Mouse (Mus musculus) frontal cortex, postnatal 25 days (tissue): ENCODE results near the gene Slc25a4.
A peak's percentile ranks its signal among the peaks of the same experiment; 100 is the strongest.
"Not testable (repeated sequence)": the region's sequence is repeated elsewhere in the genome, so short reads cannot be mapped to it uniquely, and the experiment has no call there.

Experiments used
- DNase-seq, 2 experiments: peaks; one replicate each; pipeline ENCODE4 v3.0.0; 2022; ENCODE audit warnings: low spot score in 2 of 2

Slc25a4 gene

DNA sequence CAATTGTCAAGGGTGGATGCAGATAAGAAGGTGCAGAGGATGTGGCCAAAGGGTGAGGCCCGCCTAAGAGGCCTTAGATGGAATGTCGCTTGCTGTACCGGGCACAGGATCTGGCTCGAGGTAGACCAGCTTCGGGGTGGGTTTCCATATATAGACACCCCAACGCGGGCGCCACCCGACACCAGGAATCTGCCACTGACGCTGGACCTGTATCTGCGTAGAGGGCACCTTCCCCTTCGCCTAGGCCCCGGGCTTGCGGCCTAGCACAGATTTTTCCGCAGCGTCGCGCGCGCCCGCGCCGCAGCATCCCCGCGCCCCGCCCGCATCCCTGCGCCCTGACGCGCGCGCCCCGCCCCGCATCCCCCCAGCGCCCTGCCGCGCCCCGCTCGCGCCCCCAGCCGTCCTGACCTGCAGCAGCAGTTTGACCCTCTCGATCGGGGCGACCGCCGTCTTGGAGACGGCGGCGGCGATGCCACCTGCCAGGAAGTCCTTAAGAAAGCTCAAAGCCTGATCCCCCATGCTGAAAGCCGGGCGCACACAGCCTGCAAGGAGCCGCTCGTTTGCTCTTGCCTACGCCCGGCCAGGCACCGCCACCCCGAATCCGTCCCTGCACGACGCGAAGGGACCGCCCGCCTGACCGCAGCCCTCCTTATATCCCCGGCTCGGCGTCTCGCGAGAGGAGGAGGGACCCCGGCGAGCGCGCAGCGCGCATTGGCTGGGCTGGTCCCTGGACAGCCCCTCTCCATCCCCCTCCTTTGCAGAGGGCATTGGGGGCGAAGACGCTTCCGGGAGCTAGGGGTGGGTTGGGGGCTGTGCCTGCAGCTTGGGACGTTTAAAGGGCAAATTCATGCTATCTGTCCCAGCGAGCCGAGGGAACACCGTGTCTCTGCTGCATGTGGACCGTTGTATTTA is at the start of gene Slc25a4:
TSS of gene Slc25a4 (minus strand) at position 881 of the 912 bp plus-strand sequence.
- peak; percentile 91 to 96 for DNase-seq

DNA sequence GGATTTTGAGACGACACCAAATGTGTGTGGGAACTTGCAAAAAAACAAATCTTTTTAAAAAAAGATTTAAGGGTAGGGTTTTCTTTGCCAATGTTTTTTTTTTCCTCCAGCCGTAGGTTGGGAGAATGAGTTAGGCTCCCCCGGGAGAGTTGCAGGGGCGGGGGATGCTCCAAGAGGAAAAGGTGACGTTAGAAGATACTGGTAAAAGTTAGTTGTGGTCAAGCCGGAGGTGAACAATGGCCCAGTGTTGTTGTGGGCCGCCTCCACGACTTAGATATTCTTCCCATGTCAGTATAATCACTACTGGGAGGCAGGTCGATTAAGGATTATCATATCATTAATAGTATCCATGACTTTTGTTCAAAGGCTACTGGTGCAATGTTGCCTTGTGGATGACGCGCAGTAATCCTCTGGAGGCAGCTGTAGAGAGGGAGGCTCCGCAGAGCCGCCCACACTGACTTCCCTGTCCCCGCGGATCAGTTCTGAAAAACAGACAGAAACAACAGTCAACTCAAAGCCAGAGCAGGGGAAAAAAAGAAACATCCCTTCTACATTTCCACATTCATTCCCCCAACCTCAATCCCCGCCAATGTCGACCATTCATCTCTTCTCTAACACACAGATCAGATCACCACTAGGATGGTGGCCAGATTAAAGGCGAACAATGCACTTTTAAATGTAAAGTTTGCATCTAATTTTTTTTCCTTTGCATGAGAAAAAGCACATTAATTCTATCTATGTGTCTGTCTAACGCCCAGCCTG is 47.0 kb upstream of the Slc25a4 start:
- no peak for DNase-seq

DNA sequence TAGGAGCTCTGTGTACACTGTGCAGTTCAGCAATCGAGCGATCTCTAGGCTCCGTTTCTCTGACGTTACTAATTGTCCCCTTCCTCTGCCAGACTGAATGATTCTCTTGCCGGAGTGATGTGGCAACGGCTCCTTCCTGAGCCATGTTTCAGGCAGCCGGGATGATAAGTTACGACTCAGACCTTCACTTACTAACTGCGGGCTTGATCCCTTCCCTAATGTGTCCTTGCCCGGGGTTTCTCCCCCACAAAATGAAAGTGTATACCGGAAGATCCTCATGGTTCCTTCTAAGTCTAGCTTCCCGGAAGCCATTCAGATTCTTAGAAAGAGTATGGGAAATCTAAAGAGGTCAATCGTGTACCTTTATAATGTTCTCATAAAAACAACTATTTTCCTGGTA is 41.4 kb upstream of the Slc25a4 start:
- no peak for DNase-seq

DNA sequence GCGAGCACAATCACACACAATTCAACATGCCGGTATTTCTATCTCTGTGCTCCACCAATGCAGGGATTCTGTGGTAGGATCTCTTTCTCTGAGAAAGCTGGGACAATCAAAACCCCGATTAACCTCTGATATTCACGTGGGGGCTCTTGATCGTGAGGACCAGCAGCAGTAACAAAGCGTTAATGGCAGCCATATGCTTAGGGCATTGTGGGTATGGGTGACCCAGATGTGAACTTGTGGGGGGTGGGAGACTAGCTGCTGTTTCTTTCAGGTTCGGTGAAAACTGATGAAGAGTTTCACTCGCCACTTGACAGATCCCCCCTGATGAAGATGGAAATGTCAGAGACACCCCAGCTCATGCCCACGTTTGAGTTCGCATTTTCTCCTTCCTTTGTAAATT is 40.5 kb upstream of the Slc25a4 start:
- no peak for DNase-seq

DNA sequence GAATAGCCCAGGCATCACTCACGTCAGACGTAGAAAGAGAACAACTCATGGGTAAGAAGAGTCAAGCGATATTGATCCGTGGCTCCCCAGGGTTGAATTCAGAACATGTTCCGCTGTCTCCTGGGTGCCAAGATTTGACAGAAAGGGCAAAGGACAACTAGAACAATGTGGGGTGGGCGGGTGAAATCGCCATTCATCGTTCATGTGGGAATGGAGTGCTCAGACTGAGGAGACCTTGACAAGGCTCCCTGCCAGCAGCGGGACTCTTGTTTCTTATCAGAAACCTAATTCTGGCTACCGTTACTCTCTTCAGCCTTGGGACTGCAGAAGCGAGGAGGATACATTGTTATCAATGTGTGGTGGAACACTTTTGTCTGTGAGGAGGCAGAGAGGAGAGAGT is 35.3 kb upstream of the Slc25a4 start:
- DNase-seq, result no peak

DNA sequence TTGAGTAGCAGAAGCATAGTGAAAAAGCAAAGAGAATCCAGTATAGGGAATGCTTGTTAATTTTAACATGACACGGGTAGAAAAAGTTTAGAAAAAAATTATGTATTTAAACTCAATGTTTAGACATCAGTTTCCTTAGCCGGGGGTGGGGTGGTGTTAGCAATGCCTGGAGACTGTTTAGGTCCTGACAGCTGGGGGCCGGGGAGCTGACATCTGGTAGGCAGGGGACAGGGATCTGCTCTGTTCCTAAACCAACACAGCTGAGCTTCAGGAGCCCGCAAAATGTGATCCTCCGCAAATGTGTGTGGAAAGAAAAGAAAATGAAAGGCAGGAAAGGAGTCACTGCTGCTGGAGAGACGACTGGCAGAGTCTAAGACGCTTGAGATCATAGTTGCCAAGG is 31.9 kb upstream of the Slc25a4 start:
- no peak for DNase-seq

DNA sequence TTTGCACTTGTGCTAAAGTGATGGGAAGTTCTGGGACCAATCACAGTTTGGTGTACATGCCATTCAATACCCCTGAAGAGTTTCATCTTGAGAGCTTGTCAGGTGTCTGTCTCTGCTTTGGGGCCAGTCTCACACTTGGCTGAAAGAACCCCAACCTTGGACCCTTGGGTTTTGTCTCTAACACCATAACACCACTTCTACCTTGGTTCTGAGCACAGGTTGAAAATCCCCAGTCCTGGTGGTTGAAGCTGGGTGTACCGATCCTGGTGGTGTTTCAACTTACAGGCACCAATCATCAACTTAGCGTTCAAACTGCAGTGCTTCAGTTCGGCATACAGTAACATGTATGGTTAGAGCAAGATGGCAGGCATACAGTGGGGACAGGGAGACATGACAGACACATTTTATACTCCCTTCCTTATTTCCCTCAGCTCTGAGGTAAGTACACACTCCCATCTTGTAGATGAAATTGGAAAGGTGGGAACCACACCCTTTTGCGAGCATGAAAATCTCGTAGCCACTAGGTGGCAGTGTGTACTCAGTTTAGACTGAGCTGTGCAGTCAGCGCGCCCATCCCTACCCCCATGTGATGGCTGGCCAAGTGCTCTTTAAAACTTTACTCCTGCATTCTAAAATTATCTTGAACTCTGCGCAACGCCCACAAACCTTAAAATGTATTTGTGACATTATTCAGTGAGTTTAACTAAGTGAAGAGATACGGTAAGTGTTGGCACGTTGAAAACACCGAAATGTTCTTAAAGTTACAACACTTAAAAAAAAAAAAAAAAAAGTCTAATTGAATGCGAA is 30.7 kb upstream of the Slc25a4 start:
- DNase-seq, result peak; percentile 60 to 71

DNA sequence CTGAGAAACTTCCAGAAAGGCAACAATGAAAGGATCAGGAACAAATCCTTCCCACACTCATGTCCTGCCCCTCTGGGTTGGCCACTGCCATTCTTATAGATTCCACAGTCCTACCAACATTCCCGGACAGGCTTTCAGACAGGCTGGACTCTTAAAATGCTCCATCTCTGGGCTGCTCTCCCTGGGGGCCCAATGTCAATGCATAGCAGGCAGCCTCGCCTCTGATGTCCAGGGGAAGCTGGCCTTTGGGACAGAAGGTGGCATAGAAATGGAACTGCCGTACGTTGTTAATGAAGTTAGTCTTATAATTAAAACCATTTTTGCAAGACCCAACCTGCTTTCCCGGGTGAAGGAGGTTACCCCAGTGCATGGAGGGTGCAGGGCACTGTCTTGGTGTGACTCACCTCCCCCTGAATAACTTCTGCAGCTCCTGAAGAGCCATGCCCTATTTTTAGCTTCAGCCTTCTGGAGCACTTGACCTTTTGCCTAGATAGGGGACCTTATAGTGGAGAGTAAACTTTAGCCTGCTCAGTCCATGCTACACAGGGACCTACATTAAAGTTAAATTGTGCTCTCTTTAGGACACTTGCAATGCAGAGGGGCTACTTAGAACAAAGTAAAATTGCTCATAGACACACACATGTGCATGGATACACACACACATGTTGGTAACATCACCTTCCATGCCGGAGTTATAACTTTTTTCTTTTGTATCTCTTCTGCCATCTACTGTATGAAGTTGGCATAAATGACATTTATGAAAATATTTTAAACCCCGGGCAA is 25.5 kb upstream of the Slc25a4 start:
- no peak for DNase-seq

DNA sequence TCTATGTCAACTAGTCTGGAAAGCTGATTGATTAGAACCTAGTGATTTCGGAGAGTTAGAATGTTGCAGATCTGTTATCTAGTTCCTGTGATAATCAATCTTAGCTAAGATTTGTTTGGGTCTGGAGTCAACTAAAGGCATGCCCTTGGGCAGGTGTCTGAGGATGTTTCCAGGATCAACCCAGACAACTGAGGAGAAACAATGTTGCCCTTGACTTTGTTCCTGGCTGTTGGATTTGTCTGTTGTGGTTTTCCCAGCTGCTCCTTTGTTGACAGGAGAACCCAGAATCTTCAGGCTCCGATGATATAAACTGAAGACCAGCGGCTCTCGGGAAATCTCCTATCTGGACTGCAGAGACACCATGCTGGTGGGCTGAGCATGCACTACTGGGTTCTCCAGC is 23.7 kb upstream of the Slc25a4 start:
- DNase-seq, result no peak

DNA sequence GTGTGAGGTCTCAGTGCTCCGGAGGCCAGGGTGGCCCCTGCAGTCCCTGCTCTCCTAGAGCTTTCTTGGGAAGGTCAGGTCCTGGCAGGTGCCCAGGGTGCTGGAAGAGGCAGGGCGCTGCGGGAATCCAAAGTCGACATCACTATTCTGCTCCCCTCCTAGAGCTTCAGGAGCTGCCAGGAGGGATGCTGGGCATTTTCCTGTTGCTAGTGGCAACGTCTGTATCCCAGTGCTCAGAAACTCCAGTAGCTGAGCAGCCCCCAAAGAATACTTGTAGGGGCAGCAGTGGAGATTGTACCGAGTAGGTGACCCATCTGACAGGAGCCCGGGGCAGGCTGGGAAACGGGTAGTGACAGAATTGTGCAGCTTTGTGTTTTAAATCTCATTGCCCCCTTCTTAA is 21.7 kb upstream of the Slc25a4 start:
- DNase-seq, result no peak

DNA sequence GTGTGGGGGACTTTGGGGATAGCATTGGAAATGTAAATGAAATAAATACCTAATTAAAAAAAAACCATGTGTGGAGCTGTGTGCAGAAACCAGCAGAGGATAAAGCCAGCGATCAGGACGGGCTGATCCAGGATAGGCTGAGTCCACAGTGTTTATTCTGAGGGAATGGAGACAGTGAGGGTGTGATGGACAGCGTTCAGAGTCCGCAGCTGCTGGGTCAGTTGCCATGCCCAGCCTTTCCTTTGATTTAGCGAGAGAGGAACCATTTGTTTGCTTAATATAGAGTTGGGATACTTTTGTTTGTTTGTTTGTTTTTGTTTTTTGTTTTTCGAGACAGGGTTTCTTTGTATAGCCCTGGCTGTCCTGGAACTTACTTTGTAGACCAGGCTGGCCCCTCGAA is 20.9 kb upstream of the Slc25a4 start:
- not testable (repeated sequence) for DNase-seq

DNA sequence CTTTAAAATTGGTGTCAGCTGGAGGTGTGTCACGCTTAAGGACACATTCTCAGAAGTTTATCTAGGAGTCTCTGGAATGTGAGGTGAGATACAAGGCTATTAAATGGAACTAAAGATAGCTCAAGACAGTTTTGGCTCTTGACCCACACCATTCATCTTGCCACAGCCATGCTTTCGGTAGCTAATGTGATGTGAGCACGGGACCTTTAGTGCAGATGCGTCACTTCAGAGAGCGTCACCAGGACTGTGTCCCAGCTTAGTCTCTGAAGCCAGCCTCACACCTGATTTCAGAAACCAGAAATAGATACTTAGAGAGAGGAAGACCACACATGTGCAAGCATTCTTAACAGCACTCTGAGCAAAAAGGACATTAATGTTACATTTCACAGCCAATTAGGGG is 15.5 kb upstream of the Slc25a4 start:
- DNase-seq, result no peak

DNA sequence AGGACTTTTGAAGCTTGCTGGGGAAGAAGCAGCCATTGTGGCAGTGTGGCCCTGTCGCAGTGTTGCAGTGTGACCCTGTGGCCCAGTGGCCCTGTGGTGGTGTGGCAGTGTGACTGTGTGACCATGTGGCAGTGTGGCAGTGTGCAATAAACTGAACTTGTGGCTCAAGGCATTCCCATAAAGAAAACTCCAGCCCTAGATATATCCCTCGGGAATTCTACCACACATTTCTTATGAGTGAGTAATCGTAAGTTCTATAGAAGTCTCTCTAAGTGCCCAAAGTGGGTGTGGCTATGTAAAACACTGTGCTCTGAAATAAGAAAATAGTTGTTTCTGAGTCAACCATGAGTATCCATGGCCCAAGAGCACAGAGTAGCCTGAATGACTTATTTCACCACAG is 14.4 kb upstream of the Slc25a4 start:
- DNase-seq, result no peak

DNA sequence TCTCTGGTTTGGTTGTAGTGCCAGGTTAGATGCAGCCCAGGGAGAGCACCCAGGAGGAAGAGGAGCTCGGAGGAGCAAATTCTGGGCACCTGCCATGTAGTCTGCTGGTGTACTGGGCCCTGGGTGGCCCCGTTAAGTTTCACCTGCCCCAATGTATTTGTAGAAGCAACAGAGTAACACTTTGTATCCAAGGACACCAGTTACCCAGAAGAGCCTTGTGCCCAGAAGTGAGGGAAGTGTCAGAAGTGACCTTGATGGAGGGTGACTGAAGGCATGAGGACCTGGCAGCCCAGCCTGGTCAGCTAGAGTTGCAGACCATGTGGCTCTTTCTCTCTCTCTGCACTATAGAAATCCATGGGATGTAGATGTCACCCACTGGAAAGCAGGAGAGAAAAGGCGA is 9.5 kb upstream of the Slc25a4 start:
- DNase-seq, result no peak

DNA sequence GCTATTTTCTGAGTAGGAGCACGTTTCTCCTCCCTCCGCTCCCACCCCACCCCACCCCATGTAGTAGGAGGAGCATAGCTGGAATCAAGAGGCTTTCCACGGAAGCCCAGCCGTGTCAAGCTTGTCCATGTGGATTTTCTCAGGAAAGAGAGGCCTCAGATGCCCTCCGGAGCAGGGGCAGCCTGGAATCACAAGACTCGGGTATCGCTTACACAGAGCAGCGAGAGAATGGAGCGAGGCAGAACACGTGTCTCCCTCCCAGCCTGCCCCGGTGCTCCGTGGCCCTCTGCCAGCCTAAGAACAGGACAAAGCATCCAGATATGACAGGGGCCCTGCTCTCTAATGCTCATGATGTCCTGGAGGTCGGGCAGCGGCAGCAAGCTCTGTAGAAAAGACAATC is 5.8 kb upstream of the Slc25a4 start:
- DNase-seq, result peak in 1 of 2 experiments; percentile 45

DNA sequence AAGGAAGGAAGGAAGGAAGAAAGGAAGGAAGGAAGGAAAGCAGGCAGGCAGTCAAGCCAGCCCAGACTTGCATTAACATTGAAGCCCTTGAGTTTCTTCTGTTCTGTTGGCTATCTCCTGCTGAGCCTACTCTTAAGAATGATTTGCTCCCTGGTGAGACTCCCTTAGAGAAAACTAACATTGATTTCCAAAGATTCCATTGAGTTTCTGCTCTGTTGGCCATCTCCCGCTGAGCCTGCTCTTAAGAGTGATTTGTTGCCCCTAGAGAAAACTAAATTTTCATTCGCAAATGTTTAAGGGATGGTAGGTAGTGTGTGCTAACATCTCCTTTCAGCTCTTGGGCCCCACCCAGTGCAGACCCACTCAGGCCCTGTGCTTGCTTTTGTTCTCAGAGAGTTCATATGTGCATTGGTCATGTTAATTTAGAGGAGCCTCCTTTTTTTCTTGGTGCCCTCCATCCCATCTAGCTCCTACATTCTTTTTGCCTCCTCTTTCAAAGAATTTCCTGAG is 2.9 kb upstream of the Slc25a4 start:
- DNase-seq, result no peak

DNA sequence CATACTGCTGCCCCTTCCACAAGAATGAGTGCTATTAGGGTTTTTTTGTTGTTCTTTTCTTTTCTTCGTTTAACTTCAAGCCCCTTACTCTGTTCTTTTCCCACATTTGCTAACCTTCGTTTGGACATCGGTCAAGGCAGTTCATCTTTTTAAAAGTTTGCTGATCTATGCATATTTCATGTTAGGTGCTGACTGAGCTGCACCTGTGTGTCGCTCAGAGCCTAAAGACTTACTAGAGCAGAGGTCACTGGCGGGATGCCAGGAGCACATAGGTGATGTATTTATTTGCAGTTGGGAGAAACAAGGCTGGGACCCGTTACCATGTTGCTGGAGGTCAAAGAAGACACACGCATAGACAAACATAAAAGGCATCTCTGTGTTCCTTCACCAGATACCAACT is 1.1 kb upstream of the Slc25a4 start:
- DNase-seq, result no peak

DNA sequence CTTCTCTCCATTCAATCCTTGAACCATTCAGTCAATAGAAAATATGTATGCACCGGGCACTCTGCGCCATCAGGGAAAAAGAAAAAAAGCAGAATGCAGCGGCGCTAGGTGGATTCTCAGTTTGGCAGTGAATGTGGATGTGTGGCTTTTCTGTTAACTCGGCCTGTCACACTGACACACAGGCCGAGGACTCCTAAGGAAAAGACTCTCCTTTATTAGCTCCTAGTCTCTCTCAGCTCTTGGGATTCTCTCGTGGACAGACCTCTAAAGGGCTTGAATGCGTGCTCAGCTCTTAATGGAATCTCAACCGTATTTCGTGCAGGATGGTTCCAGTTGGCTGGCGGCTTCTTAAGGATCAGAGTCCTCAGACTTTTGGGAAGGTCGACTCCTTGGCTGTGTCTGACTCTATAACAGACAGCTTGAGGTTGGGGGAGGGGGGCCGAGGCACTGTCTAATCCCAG is 557 bp upstream of the Slc25a4 start:
- DNase-seq, result peak in 1 of 2 experiments; percentile 25

DNA sequence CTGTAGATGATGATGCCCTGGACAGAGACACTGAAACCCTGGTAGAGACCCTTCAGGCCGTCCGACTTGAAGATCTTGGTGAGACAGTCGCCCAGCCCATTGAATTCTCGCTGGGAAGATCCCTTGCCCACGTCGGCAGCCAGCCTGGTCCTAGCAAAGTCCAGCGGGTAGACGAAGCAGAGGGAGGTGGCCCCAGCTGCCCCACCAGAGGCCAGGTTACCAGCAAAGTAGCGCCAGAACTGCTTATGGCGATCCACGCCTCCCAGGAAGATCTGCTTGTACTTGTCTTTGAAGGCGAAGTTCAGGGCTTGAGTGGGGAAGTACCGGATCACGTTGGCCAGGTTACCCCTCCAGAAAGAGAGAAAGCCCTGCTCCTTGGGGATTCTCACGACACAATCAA is 2.0 kb downstream of the Slc25a4 start:
- DNase-seq, result no peak

DNA sequence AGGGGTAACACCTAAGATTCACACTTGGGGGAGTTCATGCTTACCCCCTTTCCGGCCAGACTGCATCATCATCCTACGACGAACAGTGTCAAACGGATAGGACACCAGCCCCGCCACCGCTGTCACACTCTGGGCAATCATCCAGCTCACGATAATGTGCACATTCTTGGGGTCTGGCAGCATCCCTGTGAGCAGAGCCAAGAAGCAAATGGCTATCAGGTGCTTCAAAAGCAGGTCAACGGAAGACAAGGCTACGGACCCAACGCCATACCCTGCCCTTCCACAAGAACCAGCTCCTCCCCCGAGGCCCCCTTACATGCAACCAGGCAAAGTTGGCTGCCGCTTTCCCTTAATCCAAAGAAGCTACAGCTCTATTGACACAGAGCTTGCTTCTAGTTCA is 2.7 kb downstream of the Slc25a4 start:
- DNase-seq, result peak in 1 of 2 experiments; percentile 39

DNA sequence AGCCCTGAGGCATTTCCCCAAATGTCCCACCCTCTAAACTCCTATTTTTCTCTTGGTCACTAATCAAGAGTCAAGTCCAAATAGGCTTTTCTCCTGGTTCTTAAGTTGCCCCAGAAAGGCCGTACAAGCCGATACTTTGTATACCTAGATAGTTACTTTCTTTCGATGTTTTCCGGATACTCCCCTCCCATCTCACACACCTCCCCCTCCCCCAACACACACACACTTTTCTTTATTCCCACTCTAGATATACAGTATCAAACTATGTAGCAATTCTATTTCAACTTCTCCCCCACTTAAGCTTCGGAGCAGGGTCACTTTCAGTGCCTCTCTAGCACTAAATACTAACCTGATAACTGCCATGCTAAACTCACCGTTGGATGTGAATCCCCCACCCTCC is 5.0 kb downstream of the Slc25a4 start:
- no peak for DNase-seq
